Mouse (Mus musculus) limb, embryonic 14.5 days (tissue): ENCODE results near the gene Cd164l2. TPM values are rescaled to one million over a fixed set of nuclear protein-coding genes. Genes with fewer than 3 reads are reported as not detected.

Source experiments
- ATAC-seq: fragments of 200-750 bp; cut with Nextera tagmentation; 2 replicates; pipeline ENCODE4 v1.8.0; 2017; ENCODE audit warnings: low read depth, moderate number of reproducible peaks, moderate TSS enrichment; ENCODE audit not compliant: low FRiP score
- DNase-seq: peaks from one replicate; pipeline ENCODE4 v3.0.0-alpha.2; 2015; ENCODE audit warnings: low spot score
- H3K27ac ChIP-seq: fragments of 300-500 bp; sonication (generic); replicated peaks from 2 replicates; pipeline ENCODE4 v1.5.1; 2014; ENCODE audit warnings: low read depth, mild to moderate bottlenecking, low read length, moderate library complexity, mixed read lengths
- H3K27me3 ChIP-seq: fragments of 300-500 bp; sonication (generic); 2 replicates; pipeline ENCODE4 v1.6.1; 2014; ENCODE audit warnings: low read length, mixed read lengths; ENCODE audit not compliant: control insufficient read depth, insufficient read depth
- H3K36me3 ChIP-seq: fragments of 300-500 bp; sonication (generic); 2 replicates; pipeline ENCODE4 v1.6.1; 2014; ENCODE audit warnings: mild to moderate bottlenecking, low read length, moderate library complexity, mixed read lengths; ENCODE audit not compliant: control insufficient read depth, insufficient read depth
- H3K4me1 ChIP-seq: fragments of 300-500 bp; sonication (generic); 2 replicates; pipeline ENCODE4 v1.6.1; 2014; ENCODE audit warnings: antibody characterized with exemption, low read length, mixed read lengths; ENCODE audit not compliant: control insufficient read depth, insufficient read depth
- H3K4me2 ChIP-seq: fragments of 300-500 bp; sonication (generic); replicated peaks from 2 replicates; pipeline ENCODE4 v1.6.1; 2014; ENCODE audit warnings: low read depth, mild to moderate bottlenecking, low read length, moderate library complexity; ENCODE audit not compliant: severe bottlenecking
- H3K4me3 ChIP-seq: fragments of 300-500 bp; sonication (generic); replicated peaks from 2 replicates; pipeline ENCODE4 v1.5.1; 2014; ENCODE audit warnings: low read length
- H3K9ac ChIP-seq: fragments of 300-500 bp; sonication (generic); 2 replicates; pipeline ENCODE4 v1.6.1; 2014; ENCODE audit warnings: mild to moderate bottlenecking, low read depth, low read length, moderate library complexity; ENCODE audit not compliant: severe bottlenecking
- H3K9me3 ChIP-seq: fragments of 300-500 bp; sonication (generic); 2 replicates; pipeline ENCODE4 v1.6.1; 2016; ENCODE audit warnings: low read length; ENCODE audit not compliant: control insufficient read depth
- POLR2A ChIP-seq: fragments of 200-500 bp; IDR thresholded peaks from 2 replicates; pipeline ENCODE4 v1.8.0; 2012; ENCODE audit warnings: inconsistent platforms, mild to moderate bottlenecking, moderate library complexity, borderline replicate concordance; ENCODE audit not compliant: insufficient read depth, insufficient read length; ENCODE audit errors: extremely low read depth
- WGBS: fragments of 180-500 bp; shearing (Covaris S2); extraction: QIAGEN DNeasy Blood & Tissue Kit; methylation state at CpG from one replicate; pipeline ENCODE4 v1.1.7; 2014; 5-methylcytosine and 5-hydroxymethylcytosine counted together
- polyA plus RNA-seq, 2 experiments: library from polyadenylated mRNA; depleted of rRNA in 1 of 2; stranded (reverse) in 1 of 2; unstranded in 1 of 2; fragments of >200 nt; fragmentation: Nextera tagmentation in 1 of 2; extraction: Ambion mirVana in 1 of 2; gene quantifications; 2 replicates each; pipeline versions ENCODE4 v1.2.1 to v1.2.3; 2012 to 2014

The Cd164l2 gene
- polyA plus RNA-seq, 2 experiments = 3.2 to 6.3 TPM

DNA sequence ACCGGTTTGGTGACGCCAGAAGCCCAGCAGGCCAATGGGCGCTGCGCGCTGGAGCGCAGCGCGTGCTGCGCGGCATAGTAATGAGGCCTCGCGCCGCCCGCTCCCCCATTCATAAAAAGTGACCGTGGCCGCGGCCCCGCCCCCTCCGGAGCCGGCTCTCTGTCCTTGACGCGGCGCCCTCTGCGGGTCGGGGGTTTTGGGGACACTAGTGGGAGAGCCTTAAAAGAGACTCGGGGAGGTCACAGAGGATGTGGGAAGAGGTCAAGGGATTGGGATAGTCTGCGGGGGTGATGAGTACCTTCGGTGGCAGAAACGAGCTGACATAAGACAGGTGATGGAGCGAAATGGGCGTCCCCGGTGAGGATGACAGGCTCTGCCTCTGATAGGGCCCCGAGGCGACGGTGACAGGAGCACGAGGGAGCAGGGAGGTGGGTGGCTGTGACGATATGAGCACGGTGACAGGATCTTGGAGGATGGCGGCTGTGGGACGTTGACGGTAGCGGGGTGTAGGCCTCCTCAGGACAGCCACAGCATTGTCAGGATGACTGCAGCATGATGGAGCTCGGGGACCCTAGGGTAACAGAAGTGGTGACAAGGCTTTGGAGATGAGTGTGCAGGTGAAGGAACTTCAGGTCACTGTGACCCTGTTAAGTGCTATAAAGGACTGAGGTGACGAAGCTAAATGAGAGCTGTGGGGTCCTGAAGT lies 784 bp downstream of the Cd164l2 start:
- DNase-seq (peak; percentile 77), ATAC-seq (peak; percentile 83)
- peak overlapping the region; percentile 99 for H3K4me2 ChIP-seq
- no peaks in the 10 kb centered on the region for H3K36me3 ChIP-seq
- no peak overlapping the region for H3K27ac ChIP-seq
- 3% methylated on average over 36 of the region's 44 CpGs for WGBS
- peak overlapping the region; percentile 65 for H3K4me3 ChIP-seq
- no peak for TF ChIP-seq POLR2A
- H3K9me3 ChIP-seq = no peaks in the 10 kb centered on the region
- H3K4me1 ChIP-seq = peaks cover 21% of the 10 kb centered on the region
- peak overlapping the region; percentile 64; the same call in 1 of the 2 replicates for H3K9ac ChIP-seq
- peaks cover 18% of the 10 kb centered on the region for H3K27me3 ChIP-seq

DNA sequence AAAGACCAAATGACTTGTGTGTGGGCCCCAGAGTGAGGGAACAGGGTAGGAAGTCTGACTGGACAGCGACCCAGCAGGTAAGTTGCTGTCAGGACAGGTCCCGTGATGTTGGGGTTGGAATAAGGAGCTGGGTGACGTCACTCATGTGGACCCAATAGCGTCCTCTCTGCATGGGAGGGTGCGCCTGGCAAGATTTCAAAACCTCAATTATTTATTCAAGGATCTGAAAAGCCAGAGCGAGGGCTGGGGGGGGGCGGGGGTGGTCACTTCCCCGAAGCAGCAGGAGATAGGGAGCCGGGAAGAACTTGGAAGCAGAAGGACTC lies 1.3 kb downstream of the Cd164l2 start:
- Histone ChIP-seq H3K27me3 (peaks cover 18% of the 10 kb centered on the region), H3K36me3 (no peaks in the 10 kb centered on the region), H3K4me2 (peak overlapping the region; percentile 99), H3K9ac (no peak overlapping the region), H3K4me1 (peaks cover 21% of the 10 kb centered on the region), H3K9me3 (no peaks in the 10 kb centered on the region), H3K27ac (no peak overlapping the region), H3K4me3 (peak overlapping the region; percentile 65)
- TF ChIP-seq POLR2A = no peak
- no peak for DNase-seq
- WGBS = 0% methylated on average over 9 of the region's 9 CpGs
- no peak for ATAC-seq

DNA sequence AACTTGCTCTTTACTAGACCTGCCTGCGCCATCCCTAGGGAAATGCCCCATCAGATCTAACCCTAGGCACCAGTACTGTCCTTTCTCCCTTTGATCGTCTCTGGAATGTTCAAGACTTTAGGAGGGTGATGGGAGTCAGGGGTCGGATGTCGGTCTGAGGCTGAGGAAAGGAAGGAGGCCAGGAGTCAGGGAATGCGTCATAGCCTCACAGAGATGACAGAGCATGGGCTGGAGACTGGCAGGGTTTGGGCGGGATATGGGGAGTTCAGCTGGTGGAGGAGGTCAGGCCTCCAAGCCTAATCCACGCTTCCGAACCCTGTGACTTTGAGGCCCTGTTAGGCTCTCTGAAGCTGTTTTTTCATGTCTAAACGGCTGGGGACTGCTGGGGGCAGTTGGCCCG lies 1.7 kb downstream of the Cd164l2 start:
- Histone ChIP-seq H3K36me3 (no peaks in the 10 kb centered on the region), H3K4me3 (no peak overlapping the region), H3K9me3 (no peaks in the 10 kb centered on the region), H3K9ac (no peak overlapping the region), H3K27me3 (peaks cover 18% of the 10 kb centered on the region), H3K27ac (no peak overlapping the region), H3K4me1 (peaks cover 21% of the 10 kb centered on the region), H3K4me2 (peak overlapping the region; percentile 99)
- ATAC-seq = no peak
- WGBS = 16% methylated on average over 10 of the region's 10 CpGs
- DNase-seq = no peak
- no peak for TF ChIP-seq POLR2A

DNA sequence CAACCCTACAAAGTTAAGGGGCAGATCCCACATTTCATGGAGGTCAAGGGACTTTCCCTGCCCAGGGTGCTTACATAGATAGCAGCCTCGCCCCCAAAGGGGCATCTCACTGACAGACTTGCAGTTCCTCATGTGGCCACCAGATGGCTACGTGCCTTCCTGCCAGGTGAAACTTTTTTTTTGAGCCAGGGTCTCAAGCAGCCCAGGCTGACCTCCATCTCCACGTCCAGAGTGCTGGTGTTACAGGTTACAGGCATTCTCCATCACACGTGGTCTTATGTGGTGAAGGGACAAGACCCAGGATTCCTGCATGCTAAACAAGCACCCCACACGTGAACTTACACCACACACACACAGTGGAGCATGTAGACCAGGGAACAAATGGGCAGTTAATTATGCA lies 5.7 kb downstream of the Cd164l2 start:
- no peak for TF ChIP-seq POLR2A
- no peak for ATAC-seq
- Histone ChIP-seq H3K36me3 (no peaks in the 10 kb centered on the region), H3K4me2 (no peak overlapping the region), H3K4me1 (peaks cover 20% of the 10 kb centered on the region), H3K27ac (no peak overlapping the region), H3K4me3 (no peak overlapping the region), H3K27me3 (peaks cover 16% of the 10 kb centered on the region), H3K9ac (no peak overlapping the region), H3K9me3 (no peaks in the 10 kb centered on the region)
- DNase-seq = peak; percentile 61
- 1% methylated on average over 5 of the region's 5 CpGs for WGBS

DNA sequence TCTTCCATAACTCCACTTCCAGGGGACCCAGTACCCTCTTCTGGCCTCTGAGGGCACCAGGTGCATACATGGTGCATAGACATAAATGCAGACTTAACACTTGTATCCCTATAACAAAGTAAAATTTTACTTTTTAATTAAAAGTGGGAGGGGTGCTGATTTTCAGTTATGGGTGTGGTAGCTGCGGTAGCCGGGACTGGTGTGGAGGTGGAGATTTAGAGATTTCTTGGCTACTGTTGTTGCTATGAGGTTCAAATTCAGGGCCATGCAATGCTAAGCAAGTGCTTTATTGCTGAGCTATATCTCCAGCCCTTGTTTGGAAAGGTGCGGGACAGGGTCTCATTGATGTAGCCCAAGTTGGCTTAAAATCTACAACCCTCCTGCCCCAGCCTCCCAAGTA lies 6.8 kb downstream of the Cd164l2 start:
- no peak overlapping the region for H3K4me2 ChIP-seq
- TF ChIP-seq POLR2A = no peak
- H3K4me1 ChIP-seq = peaks cover 9% of the 10 kb centered on the region; the same call in 1 of the 2 replicates
- H3K9ac ChIP-seq = no peak overlapping the region
- ATAC-seq = no peak
- WGBS = 87% methylated on average over 3 of the region's 3 CpGs
- no peaks in the 10 kb centered on the region for H3K9me3 ChIP-seq
- H3K27me3 ChIP-seq = 0 out of 2 replicates have a peak, but pooled peaks cover 5% of the 10 kb centered on the region
- H3K4me3 ChIP-seq = no peak overlapping the region
- no peak for DNase-seq
- no peak overlapping the region for H3K27ac ChIP-seq
- H3K36me3 ChIP-seq = no peaks in the 10 kb centered on the region
